Mouse (Mus musculus): ENCODE data around the gene Ahnak2. TPM values are rescaled to one million over a fixed set of nuclear protein-coding genes. Genes with fewer than 3 reads are reported as not detected.

Ahnak2 gene
- polyA plus RNA-seq, 1 experiment from 2014 or later = 1.3 TPM

DNA sequence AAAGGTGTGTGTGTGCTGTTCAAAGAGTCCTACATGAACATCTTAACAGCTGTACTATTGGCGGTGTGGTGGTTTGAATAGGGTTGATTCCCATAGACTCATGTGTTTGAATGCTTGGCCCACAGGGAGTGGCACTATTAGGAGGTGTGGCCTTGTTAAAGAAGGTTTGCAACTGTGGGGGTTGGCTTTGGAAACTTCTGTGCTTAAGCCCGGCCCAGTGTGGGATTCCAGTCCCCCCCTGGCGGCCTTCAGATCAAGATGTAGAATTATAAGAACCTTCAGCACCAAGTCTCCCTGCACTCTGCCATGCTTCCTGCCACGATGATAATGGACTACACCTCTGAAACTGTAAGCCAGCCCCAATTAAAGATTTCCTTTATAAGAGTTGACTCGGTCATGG, 30.0 kb upstream of the Ahnak2 start:
- Histone ChIP-seq H3K4me3 (no peak overlapping the region), H3K4me1 (peaks cover 26% of the 10 kb centered on the region), H3K9me3 (no peaks in the 10 kb centered on the region), H3K36me3 (replicated peaks) (0 out of 2 replicates have a peak, but pooled peaks cover 3% of the 10 kb centered on the region), H3K27me3 (replicated peaks) (no peaks in the 10 kb centered on the region), H3K9ac (no peak overlapping the region), H3K27ac (no peak overlapping the region), H3K4me2 (no peak overlapping the region)
- WGBS = 95% methylated on average over 5 of the region's 5 CpGs
- ATAC-seq (replicated peaks) = no peak

DNA sequence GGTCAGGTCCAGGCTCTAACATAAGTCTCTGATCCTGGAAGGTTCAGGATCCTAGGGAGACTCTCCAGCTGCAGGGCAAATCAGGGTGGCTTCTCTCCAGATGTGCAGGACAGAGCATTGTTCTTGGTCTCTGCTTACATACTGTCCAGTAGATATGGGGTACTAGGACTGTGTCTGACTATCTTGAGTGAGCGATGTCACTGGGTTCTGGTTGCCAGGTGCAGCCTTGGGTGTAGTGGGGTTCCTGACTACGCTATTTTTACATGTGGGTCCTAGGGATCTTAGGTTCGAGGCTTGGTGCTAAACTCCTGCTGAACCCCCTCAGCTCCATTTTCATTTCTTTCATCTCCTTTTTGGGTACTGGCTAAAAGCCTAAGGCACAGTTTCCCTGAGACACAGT, 28.1 kb upstream of the Ahnak2 start:
- Histone ChIP-seq H3K4me2 (peak overlapping the region; percentile 57), H3K9me3 (no peaks in the 10 kb centered on the region), H3K36me3 (replicated peaks) (0 out of 2 replicates have a peak, but pooled peaks cover 3% of the 10 kb centered on the region), H3K4me1 (peaks cover 42% of the 10 kb centered on the region), H3K27ac (no peak overlapping the region), H3K27me3 (replicated peaks) (no peaks in the 10 kb centered on the region), H3K4me3 (peak overlapping the region; percentile 72), H3K9ac (peak overlapping the region; percentile 78; the same call in 1 of the 2 replicates)
- 88% methylated on average over 3 of the region's 3 CpGs for WGBS
- ATAC-seq (replicated peaks) = no peak

DNA sequence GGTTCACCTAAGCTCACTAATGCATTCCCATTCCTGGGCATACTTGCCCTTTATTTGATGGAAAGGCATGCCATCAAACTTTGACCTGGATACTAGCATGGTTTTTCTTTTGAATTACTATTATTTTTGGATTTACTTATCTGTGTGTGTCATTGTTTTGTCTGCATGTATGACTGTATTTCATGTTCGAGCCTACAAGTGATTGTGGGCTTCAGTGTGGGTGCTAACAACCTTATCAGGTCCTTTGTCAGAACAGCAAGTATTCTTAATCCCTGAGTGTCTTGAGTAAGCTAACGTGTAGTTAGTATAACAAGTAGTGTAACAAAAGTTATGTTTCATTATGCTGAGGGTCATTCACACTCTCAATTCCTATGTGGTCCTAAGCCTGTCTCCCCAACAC, 27.7 kb upstream of the Ahnak2 start:
- Histone ChIP-seq H3K27me3 (replicated peaks) (no peaks in the 10 kb centered on the region), H3K4me3 (peak overlapping the region; percentile 72), H3K4me1 (peaks cover 44% of the 10 kb centered on the region), H3K9ac (peak overlapping the region; percentile 78), H3K9me3 (no peaks in the 10 kb centered on the region), H3K4me2 (peak overlapping the region; percentile 57), H3K27ac (peak overlapping the region; percentile 91), H3K36me3 (replicated peaks) (0 out of 2 replicates have a peak, but pooled peaks cover 3% of the 10 kb centered on the region)
- WGBS = 25% methylated on average over 2 of the region's 2 CpGs
- ATAC-seq (replicated peaks) = no peak

DNA sequence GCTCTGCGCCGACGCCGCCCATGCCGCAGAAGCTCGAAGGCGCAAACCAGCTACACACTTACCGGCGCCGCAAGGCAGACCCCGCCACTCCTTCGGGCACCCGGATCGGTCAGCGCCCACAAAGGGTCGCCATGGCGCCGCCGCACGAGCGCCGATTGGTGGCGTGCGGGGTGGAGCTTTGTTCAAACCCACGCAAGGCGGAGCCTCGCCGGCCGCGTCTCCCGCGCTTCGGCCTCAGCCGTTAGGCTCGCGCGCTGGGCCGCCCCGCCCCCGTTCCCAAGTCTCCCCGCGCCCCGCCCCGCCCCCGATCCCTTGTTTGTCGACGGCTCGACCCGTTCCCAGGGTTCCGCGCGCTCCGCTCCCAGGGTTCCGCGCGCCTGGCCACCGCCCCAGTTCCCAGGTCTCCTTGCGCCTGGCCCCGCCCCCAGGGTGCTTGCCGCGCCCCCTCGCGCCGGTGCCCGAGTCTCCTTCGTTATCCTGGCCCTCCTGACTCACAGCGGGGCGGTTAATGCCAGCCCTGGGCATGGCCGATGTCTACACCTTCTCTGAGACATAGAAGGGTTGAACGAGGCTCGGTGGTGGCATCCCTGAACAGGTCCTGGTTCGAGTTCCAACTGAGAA, 26.9 kb upstream of the Ahnak2 start, which contains the start of gene Cdca4:
Gene Cdca4 (minus strand): TSS at position 180 of the 621 bp plus-strand sequence.
- H3K4me1 ChIP-seq = peaks cover 47% of the 10 kb centered on the region
- H3K36me3 ChIP-seq (replicated peaks) = 0 out of 2 replicates have a peak, but pooled peaks cover 3% of the 10 kb centered on the region
- peak within 1 kb of the TSS; percentile 72 for H3K4me3 ChIP-seq
- H3K9ac ChIP-seq = peak within 1 kb of the TSS; percentile 83
- H3K9me3 ChIP-seq = no peaks in the 10 kb centered on the region
- H3K27ac ChIP-seq = peak within 1 kb of the TSS; percentile 91
- WGBS = under 1% methylated on average over 70 of the region's 72 CpGs
- ATAC-seq (replicated peaks) = peak; percentile 96
- peak within 1 kb of the TSS; percentile 82 for H3K4me2 ChIP-seq
- no peaks in the 10 kb centered on the region for H3K27me3 ChIP-seq (replicated peaks)

DNA sequence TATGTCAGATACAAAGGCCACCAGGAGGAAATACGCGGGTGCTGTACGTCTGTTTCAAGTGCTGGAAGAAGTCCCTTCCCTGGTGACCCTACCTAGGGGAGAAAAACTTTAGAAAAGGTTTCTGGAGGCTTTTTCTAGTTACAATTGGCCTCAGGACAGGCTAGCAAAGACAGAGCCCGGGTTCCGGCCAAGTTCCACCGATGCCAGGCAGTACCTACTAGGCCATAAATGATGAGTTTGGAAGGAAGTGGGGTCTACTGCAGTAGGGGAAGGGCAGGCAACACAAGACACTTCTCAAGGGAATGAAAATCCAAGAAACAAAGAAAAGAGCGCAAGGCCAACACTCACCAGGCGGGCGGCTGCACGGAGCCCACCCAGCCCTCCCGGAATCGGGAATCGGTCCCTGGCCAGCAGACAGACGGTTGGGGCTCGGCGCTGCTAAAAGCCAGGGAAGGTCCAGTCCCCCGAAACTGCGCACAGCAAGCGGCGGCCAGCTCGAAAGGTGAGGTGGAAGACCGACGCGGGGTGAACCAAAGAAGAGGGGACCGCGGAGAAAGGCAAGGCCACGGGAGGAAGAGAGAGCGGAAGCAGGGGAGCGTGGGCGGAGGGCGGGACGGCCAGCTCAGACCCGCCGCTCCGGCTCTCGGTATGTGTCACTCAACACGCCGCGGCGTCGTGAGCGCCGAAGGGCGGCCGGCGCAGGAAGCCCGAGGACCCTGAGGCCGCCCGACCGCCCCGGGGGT, 26.2 kb upstream of the Ahnak2 start:
- peak; percentile 83 for ATAC-seq (replicated peaks)
- H3K27me3 ChIP-seq (replicated peaks) = no peaks in the 10 kb centered on the region
- H3K4me1 ChIP-seq = peaks cover 54% of the 10 kb centered on the region
- peak overlapping the region; percentile 91 for H3K27ac ChIP-seq
- WGBS = under 1% methylated on average over 49 of the region's 51 CpGs
- H3K9me3 ChIP-seq = no peaks in the 10 kb centered on the region
- peak overlapping the region; percentile 83 for H3K9ac ChIP-seq
- H3K4me3 ChIP-seq = peak overlapping the region; percentile 72
- 0 out of 2 replicates have a peak, but pooled peaks cover 3% of the 10 kb centered on the region for H3K36me3 ChIP-seq (replicated peaks)
- peak overlapping the region; percentile 82 for H3K4me2 ChIP-seq

DNA sequence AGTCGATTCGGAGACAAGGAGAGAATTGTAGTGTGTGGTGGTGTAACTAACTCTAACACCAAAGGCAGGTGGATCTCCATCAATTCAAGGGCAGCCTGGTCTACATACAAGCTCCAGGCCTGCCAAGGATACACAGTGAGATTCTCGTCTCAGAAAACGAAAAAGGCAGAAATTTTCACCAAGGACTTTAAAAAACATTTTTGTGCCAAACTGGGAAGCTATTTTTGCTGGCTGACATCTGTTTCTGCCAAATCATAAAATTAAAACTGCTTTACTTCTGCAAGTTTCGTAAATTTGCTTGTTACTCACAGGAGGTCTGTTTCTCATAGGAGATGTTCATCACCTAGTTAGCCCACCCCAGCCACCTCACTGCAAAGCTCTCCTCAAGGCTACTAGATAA, 23.4 kb upstream of the Ahnak2 start:
- Histone ChIP-seq H3K4me2 (no peak overlapping the region), H3K27ac (no peak overlapping the region), H3K9ac (no peak overlapping the region), H3K4me1 (peaks cover 62% of the 10 kb centered on the region), H3K36me3 (replicated peaks) (peaks cover 8% of the 10 kb centered on the region; the same call in 1 of the 2 replicates), H3K4me3 (no peak overlapping the region), H3K9me3 (no peaks in the 10 kb centered on the region), H3K27me3 (replicated peaks) (no peaks in the 10 kb centered on the region)
- no peak for ATAC-seq (replicated peaks)
- WGBS = 90% methylated on average over 5 of the region's 5 CpGs

DNA sequence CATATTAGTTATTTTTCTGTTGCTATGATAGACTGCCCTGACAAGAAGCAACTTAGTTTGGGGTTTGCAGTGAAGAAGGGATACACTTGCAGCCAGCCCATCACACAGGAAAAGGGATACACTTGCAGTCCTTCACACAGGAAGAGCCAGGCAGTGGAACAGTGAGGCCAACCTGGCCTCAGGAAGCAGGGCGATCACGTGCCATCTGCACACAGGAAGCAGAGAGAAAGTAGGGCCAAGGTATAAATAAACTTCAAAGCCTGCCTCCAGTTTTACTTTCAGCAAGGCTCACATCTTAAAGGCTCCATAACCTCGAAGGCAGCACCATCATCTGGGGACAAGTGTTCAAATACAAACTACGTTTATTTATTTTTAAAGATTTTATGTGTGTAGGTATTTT, 20.8 kb upstream of the Ahnak2 start:
- Histone ChIP-seq H3K9ac (no peak overlapping the region), H3K9me3 (no peaks in the 10 kb centered on the region), H3K27me3 (replicated peaks) (no peaks in the 10 kb centered on the region), H3K4me3 (no peak overlapping the region), H3K27ac (no peak overlapping the region), H3K4me1 (peaks cover 50% of the 10 kb centered on the region), H3K36me3 (replicated peaks) (peaks cover 23% of the 10 kb centered on the region), H3K4me2 (no peak overlapping the region)
- 80% methylated on average over 4 of the region's 4 CpGs for WGBS
- ATAC-seq (replicated peaks) = no peak

DNA sequence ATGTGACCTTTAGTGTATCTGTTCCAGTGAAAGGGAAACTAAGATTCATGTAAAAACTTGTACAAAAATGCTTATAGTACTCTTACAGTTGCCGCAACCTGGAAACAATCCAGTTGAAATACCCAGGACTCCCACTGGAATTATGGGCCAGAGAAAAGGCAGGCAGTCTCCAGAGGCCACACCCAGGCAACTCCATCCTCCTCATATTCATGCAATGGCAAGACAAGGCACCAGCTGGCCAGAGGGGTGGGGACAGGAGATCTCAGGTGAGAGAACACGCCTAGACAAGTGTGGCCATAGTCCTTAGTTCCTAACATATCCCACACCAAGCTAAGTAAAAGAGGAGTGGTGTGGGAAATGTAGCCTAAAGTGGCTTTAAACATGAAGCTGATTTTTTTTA, 20.2 kb upstream of the Ahnak2 start:
- H3K9me3 ChIP-seq = no peaks in the 10 kb centered on the region
- WGBS = 81% methylated on average over 2 of the region's 2 CpGs
- H3K27ac ChIP-seq = no peak overlapping the region
- peaks cover 45% of the 10 kb centered on the region for H3K4me1 ChIP-seq
- no peak overlapping the region for H3K4me3 ChIP-seq
- H3K9ac ChIP-seq = no peak overlapping the region
- H3K36me3 ChIP-seq (replicated peaks) = peaks cover 26% of the 10 kb centered on the region
- no peak overlapping the region for H3K4me2 ChIP-seq
- no peak for ATAC-seq (replicated peaks)
- no peaks in the 10 kb centered on the region for H3K27me3 ChIP-seq (replicated peaks)

DNA sequence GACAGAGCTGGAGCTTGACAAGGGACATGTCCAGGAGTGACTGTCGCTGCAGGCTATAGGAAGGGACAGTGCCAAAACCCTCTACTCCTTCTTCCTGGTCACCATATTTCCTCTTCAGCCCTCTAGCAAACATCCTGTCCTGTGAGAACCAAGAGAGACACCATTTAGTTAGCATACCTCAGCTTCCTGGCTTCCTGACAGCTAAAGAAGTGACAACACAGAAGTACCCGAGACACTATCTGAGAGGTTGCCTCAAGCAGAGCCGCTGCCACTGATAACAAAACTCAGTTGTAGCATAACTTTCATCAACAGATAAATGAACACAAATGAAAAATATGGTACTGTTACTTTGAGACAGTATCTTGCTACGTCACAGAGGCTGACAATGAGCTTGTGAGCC, 19.5 kb upstream of the Ahnak2 start:
- Histone ChIP-seq H3K9ac (no peak overlapping the region), H3K4me1 (peaks cover 38% of the 10 kb centered on the region), H3K4me3 (no peak overlapping the region), H3K36me3 (replicated peaks) (peaks cover 26% of the 10 kb centered on the region), H3K4me2 (no peak overlapping the region), H3K9me3 (no peaks in the 10 kb centered on the region), H3K27me3 (replicated peaks) (no peaks in the 10 kb centered on the region), H3K27ac (no peak overlapping the region)
- 87% methylated on average over 4 of the region's 4 CpGs for WGBS
- ATAC-seq (replicated peaks) = no peak

DNA sequence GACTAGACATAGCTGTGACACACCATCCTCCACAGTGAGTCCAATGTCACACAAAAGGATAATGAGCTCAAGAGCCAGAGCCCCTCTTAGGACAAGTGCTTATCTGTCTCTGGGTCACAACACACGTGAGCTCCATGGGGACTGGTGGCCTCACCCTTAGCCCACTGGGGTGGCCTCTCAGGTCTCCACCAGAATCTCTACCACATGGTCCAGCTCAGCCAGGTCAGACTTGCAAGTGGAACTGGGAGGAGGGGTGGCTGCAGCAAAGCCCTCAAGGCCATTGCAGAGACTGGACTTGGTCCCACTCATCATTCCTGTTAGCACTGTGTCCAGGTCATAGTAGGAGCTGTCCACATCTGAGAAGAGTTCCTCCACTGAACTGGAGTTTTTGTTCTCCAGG, 18.8 kb upstream of the Ahnak2 start:
- Histone ChIP-seq H3K36me3 (replicated peaks) (peaks cover 26% of the 10 kb centered on the region), H3K4me1 (peaks cover 30% of the 10 kb centered on the region), H3K27ac (no peak overlapping the region), H3K27me3 (replicated peaks) (no peaks in the 10 kb centered on the region), H3K4me2 (no peak overlapping the region), H3K9me3 (no peaks in the 10 kb centered on the region), H3K9ac (no peak overlapping the region), H3K4me3 (no peak overlapping the region)
- WGBS = 52% methylated on average over 1 of the region's 1 CpGs
- no peak for ATAC-seq (replicated peaks)

DNA sequence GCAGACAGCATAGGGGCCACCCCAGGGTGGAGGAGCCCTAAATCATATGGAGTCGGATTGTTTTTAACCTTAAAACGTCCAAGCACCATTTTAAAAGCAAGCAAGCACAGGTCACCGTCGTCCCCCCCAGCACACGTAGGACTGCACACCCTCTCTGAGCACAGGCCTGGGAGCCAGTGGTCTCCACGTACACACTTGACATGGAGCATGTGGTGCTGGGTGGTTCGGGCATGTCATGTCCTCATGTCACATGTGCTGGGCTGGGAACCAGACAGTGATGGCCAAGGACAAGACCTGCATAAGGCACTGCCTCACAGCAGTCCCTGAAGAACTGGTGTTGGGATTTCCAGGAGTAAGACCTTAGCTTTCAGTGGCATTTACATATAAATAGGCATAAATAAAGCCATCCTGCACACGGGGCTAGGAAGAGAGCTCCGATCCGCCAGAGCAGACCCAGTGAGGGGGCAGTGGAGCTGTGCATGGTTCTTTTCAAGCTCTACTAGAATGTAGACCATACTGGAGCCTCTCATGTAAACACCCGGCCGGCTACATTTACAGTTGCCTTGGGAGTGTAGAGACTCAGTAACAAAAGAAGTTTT, 18.0 kb upstream of the Ahnak2 start:
- 70% methylated on average over 12 of the region's 12 CpGs for WGBS
- H3K4me1 ChIP-seq = peaks cover 25% of the 10 kb centered on the region; the same call in 1 of the 2 replicates
- no peak overlapping the region for H3K4me2 ChIP-seq
- no peak overlapping the region for H3K27ac ChIP-seq
- no peak overlapping the region for H3K4me3 ChIP-seq
- H3K36me3 ChIP-seq (replicated peaks) = peaks cover 26% of the 10 kb centered on the region
- no peak for ATAC-seq (replicated peaks)
- no peaks in the 10 kb centered on the region for H3K27me3 ChIP-seq (replicated peaks)
- no peaks in the 10 kb centered on the region for H3K9me3 ChIP-seq
- H3K9ac ChIP-seq = no peak overlapping the region

DNA sequence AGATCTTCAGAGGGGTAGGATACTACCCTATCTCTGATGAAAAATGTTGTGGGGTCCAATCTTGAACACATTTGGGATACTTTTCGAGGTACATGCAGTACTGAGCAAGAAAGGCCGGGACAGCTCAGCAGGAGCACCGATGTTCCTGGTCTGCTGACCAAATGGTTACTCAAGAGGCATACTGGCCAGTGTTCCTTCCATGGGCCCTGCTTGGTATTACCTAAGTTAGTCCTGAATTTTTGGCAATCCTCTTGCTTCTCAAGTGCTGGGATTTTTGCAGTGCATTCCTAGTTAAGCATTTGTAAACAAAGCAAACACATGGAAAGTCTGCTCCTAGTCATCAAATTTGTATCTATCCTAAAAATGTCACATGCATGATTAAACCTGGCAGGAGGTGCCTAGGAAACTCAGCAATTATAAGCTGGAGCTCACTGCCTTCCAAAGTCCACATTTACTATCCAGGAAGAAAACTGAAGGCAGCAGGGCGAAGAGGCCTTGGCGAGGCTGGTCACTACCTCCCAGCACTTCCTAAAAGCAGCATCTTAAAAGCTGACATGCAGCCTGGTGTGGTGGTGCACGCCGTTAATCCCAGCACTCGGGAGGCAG, 16.7 kb upstream of the Ahnak2 start:
- no peaks in the 10 kb centered on the region for H3K9me3 ChIP-seq
- no peak overlapping the region for H3K27ac ChIP-seq
- H3K36me3 ChIP-seq (replicated peaks) = peaks cover 29% of the 10 kb centered on the region
- no peak overlapping the region for H3K4me2 ChIP-seq
- ATAC-seq (replicated peaks) = no peak
- H3K4me1 ChIP-seq = peaks cover 19% of the 10 kb centered on the region; the same call in 1 of the 2 replicates
- H3K9ac ChIP-seq = no peak overlapping the region
- WGBS = 90% methylated on average over 8 of the region's 8 CpGs
- no peak overlapping the region for H3K4me3 ChIP-seq
- H3K27me3 ChIP-seq (replicated peaks) = no peaks in the 10 kb centered on the region
